Mouse (Mus musculus) brain, adult 2 months (tissue): ENCODE data around the gene Rps12-ps3.

Experiments
- DNase-seq: peaks from one replicate; pipeline ENCODE4 v3.0.0; 2011; ENCODE audit warnings: low read depth, low spot score

Gene Rps12-ps3

GRCm38 (mm10) chr19:59351151-59351889 is 29.2 kb downstream of the Rps12-ps3 start:
- DNase-seq = no peak

GRCm38 (mm10) chr19:59352760-59353159 is 30.7 kb downstream of the Rps12-ps3 start:
- no peak for DNase-seq

GRCm38 (mm10) chr19:59354906-59355305 is 32.8 kb downstream of the Rps12-ps3 start:
- DNase-seq = no peak

GRCm38 (mm10) chr19:59356388-59356787 is 34.3 kb downstream of the Rps12-ps3 start:
- no peak for DNase-seq

- no peak for DNase-seq
Observed at GRCm38 (mm10) chr19:59356843-59357595, 34.9 kb downstream of the Rps12-ps3 start.

GRCm38 (mm10) chr19:59357878-59358277 is 35.8 kb downstream of the Rps12-ps3 start:
- DNase-seq = no peak

GRCm38 (mm10) chr19:59359202-59359601 is 37.1 kb downstream of the Rps12-ps3 start:
- no peak for DNase-seq

GRCm38 (mm10) chr19:59360486-59360896 is 38.4 kb downstream of the Rps12-ps3 start:
- DNase-seq = no peak

- DNase-seq = no peak
Observed at GRCm38 (mm10) chr19:59362646-59363045, 40.6 kb downstream of the Rps12-ps3 start.

GRCm38 (mm10) chr19:59363666-59364065 is 41.6 kb downstream of the Rps12-ps3 start:
- DNase-seq = no peak

- no peak for DNase-seq
Observed at GRCm38 (mm10) chr19:59366724-59367123, 44.6 kb downstream of the Rps12-ps3 start.

GRCm38 (mm10) chr19:59367892-59368291 is 45.8 kb downstream of the Rps12-ps3 start:
- DNase-seq = no peak

GRCm38 (mm10) chr19:59371016-59371415 is 48.9 kb downstream of the Rps12-ps3 start:
- no peak for DNase-seq
